Mouse (Mus musculus) monocyte, adult 5-6 weeks (primary cell): ENCODE data around the gene Ntn4. TPM values are rescaled to one million over a fixed set of nuclear protein-coding genes. Genes with fewer than 3 reads are reported as not detected.

ENCODE experiments used
- ATAC-seq: fragments of 153-309, 156-312 bp; replicated peaks from 2 replicates; pipeline ENCODE4 v1.8.0; 2017; ENCODE audit warnings: mild to moderate bottlenecking; ENCODE audit not compliant: low TSS enrichment, insufficient number of reproducible peaks, severe bottlenecking, poor library complexity, low FRiP score
- total RNA-seq: library from RNA; stranded (forward); fragments of 200-1000, 200-491, 200-594 nt; gene quantifications from 3 replicates; pipeline ENCODE4 v1.2.3, GENCODE M21; 2017

Ntn4 gene
- total RNA-seq, 1 experiment from 2014 or later = 0.38 TPM

GRCm38 (mm10) chr10:93707149-93708075, 66.9 kb downstream of the Ntn4 start:
- ATAC-seq = no peak

- ATAC-seq = no peak
Observed at GRCm38 (mm10) chr10:93708076-93708473, 67.6 kb downstream of the Ntn4 start.

GRCm38 (mm10) chr10:93708515-93708914, 68.0 kb downstream of the Ntn4 start:
- no peak for ATAC-seq

- no peak for ATAC-seq
Observed at GRCm38 (mm10) chr10:93709536-93709935, 69.1 kb downstream of the Ntn4 start.

- ATAC-seq = no peak
Observed at GRCm38 (mm10) chr10:93721625-93722337, 81.3 kb downstream of the Ntn4 start.

- no peak for ATAC-seq
Observed at GRCm38 (mm10) chr10:93723942-93724542, 83.6 kb downstream of the Ntn4 start.

GRCm38 (mm10) chr10:93728131-93728530, 87.7 kb downstream of the Ntn4 start:
- ATAC-seq = no peak

GRCm38 (mm10) chr10:93730514-93730913, 90.0 kb downstream of the Ntn4 start:
- ATAC-seq = no peak

GRCm38 (mm10) chr10:93731248-93731691, 90.8 kb downstream of the Ntn4 start:
- no peak for ATAC-seq

GRCm38 (mm10) chr10:93736114-93736645, 95.7 kb downstream of the Ntn4 start:
- no peak for ATAC-seq

- ATAC-seq = no peak
Observed at GRCm38 (mm10) chr10:93737080-93737479, 96.6 kb downstream of the Ntn4 start.

GRCm38 (mm10) chr10:93741446-93742096, 101.1 kb downstream of the Ntn4 start:
- no peak for ATAC-seq

GRCm38 (mm10) chr10:93742097-93742446, 101.6 kb downstream of the Ntn4 start:
- no peak for ATAC-seq

- ATAC-seq = no peak
Observed at GRCm38 (mm10) chr10:93742598-93742997, 102.1 kb downstream of the Ntn4 start.

- no peak for ATAC-seq
Observed at GRCm38 (mm10) chr10:93749267-93750192, 109.0 kb downstream of the Ntn4 start.

GRCm38 (mm10) chr10:93751302-93751701, 110.8 kb downstream of the Ntn4 start:
- ATAC-seq = no peak

GRCm38 (mm10) chr10:93753711-93754391, 113.4 kb downstream of the Ntn4 start:
- ATAC-seq = no peak
